Mouse (Mus musculus) splenic B cell, adult 2 months (primary cell): ENCODE results near the gene Lta.

Experiments used
- DNase-seq: peaks from one replicate; pipeline ENCODE4 v3.0.0-alpha.2; 2011; ENCODE audit warnings: low read depth, low spot score
- H3K27me3 ChIP-seq: 2 replicates; pipeline ENCODE4 v1.6.1; 2012; ENCODE audit warnings: mild to moderate bottlenecking, low read length, moderate library complexity, mixed read lengths; ENCODE audit not compliant: control insufficient read depth, poor library complexity, insufficient read depth, severe bottlenecking
- H3K36me3 ChIP-seq: 2 replicates; pipeline ENCODE4 v1.6.1; 2012; ENCODE audit warnings: mild to moderate bottlenecking, low read length, moderate library complexity, mixed read lengths; ENCODE audit not compliant: control insufficient read depth, poor library complexity, insufficient read depth, severe bottlenecking

Lta gene

DNA sequence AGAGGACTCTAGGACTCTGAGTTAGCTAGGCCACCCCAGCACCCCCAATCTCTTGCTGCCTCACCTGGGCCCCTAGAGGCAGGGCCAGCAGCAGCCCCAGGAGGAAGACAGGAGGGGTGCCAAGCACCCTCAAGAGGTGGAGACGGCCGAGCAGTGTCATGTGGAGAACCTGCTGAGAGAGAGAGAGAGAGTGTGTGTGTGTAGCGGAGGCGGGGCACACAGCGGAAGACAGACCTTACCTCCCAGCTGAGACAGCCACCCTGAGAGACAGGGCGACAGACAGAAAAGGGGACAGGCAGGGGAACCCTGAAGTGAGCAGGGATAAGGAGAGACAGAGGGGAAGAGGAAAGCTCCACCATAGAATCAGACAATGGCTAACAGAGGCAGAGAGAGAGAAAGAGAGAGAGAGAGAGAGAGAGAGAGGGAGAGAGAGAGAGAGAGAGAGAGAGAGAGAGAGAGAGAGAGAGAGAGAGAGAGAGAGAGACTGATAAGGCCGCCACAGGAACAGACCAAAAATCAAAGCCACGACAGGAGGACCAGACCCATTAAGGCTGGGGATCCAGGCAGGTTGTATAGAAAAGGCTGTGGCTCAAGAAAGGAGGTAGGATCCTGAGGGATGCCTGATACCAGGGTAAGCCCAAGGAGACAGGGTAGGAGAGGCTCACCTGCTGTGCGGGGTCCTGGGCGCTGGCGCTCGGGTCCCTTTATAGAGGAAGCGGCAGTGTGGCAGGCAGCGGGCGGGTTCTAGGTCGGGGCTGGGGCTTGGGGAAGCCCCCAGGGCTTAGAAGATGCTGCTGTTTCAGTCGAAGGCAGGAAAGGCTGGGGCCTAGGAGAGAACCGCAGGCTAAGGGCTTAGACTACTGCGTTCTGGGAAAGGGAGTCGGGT, at the start of gene Lta:
TSS of gene Lta (minus strand) at position 858 of the 886 bp plus-strand sequence.
- H3K27me3 ChIP-seq, result no peaks in the 10 kb centered on the region
- peak; percentile 82 for DNase-seq
- H3K36me3 ChIP-seq, result peaks cover 4% of the 10 kb centered on the region; the same call in 1 of the 2 replicates

DNA sequence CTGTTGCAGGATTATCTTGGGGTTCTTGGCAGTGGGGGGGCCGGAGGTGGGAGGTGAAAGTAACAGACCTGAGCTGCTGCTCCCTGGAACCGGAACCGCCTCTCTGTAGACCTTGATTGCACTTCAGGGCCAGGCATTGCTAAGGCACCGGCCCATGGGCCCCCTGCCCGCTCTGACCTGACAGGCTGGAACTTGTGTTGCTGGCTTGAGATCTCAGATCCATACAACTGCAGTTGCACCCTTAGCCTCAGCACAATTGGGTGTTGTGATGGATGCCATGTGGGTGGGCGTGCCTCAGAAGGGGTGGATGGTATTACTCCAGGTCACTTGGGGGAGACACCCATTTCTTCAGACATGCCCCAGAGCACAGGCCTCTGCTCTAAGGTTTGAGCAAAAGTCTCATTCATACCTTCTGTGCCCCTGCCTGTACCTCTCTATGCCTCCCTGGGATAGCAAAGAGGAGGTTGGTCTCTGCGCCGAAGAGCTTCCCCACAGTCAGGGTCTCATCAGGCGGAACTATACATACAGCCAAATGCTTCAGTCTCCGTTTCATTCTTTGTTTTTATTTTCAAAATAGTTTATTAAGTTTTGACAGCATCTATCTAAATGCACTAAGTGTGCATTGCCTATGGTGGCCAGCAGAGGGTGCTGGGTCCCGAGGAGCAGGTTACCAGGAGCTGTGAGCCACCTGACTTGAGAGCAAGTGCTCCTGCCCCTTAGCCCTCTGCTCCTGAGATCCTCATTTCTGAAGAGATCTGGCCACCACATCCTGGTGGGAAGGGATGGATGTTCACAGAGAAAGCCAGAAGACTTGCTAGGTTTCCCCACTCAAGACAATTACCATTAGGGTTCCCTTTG, 49.3 kb upstream of the Lta start:
- H3K27me3 ChIP-seq, result no peaks in the 10 kb centered on the region

DNA sequence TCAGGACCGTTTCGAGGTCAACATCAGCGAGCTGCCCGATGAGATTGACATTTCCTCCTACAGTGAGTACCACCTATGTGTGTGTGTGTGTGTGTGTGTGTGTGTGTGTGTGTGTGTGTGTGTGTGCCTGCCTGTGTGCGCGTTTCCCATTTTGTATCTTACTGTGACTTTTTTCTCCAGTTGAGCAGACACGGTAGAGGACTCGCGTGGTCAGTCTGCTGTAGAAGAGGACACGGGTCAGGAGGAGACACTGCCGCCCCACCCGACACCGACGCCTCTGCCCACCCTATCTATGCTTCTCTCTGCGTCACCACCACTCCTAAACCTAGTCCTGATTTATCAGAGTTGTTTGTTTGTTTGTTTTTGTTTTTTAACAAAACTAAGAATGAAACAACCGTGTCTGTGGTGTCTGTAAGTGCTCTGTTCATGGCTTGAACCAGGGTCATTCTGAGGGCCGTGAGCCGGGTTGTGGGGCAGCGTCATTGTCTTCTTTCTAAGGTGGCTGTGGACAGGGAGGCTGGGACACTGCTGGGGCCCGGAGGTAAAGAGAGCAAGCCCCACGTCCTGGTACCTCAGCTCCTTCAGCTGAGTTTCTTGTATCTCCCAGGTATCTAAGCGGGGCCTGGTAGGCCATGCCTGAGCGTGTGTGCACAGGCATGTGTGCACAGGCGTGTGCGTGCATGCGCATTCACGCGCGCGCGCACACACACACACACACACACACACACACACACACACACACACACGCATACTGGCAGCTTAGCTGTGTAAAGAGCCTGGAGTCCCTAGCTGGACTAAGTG, 48.3 kb upstream of the Lta start:
- no peak for DNase-seq
- Histone ChIP-seq H3K36me3 (peaks cover 28% of the 10 kb centered on the region), H3K27me3 (no peaks in the 10 kb centered on the region)

More for the DNA sequence above, 49.3 kb upstream of the Lta start:
- peak; percentile 82 for DNase-seq
- peaks cover 21% of the 10 kb centered on the region for H3K36me3 ChIP-seq

DNA sequence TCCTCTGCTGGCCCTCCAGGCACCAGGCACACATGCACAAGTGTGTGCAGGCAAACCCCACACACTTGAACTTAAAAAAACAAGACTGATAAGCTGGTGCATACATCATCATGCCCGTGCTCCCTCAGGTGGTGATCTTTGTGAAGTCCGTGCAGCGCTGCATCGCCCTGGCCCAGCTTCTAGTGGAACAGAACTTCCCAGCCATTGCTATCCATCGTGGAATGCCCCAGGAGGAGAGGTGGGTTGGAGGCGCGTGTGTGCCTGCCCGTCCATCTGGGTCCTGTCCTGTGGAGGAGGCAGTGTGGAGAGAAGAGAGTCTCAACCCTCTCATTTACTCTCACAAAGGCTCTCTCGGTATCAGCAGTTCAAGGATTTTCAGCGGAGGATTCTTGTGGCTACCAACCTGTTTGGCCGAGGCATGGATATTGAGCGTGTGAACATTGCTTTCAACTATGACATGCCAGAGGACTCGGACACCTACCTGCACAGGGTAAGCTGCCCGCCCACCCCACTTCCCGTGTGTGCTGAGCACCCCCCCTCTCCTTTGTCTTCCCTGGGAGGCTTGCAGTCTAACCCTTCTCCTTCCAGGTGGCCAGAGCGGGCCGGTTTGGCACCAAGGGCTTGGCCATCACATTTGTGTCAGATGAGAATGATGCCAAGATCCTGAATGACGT, 47.6 kb upstream of the Lta start:
- Histone ChIP-seq H3K36me3 (peaks cover 31% of the 10 kb centered on the region), H3K27me3 (no peaks in the 10 kb centered on the region)
- DNase-seq, result no peak

DNA sequence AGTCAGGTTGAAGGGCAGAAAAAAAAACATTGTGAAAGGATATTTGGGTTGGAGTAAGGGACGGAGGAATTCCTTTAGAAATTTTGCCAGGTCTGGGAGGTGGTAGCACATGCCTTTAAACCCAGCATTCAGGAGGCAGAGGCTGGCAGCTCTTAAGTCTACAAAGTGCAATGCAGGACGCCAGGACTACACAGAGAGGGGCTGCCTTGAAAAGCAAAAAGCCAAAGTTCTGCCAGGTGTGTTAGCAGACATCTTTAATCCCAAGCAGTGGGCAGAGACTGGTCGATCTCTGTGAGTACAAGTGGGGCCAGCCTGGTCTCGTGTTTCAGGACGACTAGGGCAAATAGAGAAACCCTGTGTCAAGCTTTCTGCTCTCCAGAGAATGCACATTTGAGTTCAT, 46.8 kb upstream of the Lta start:
- Histone ChIP-seq H3K27me3 (no peaks in the 10 kb centered on the region), H3K36me3 (peaks cover 35% of the 10 kb centered on the region)
- no peak for DNase-seq

DNA sequence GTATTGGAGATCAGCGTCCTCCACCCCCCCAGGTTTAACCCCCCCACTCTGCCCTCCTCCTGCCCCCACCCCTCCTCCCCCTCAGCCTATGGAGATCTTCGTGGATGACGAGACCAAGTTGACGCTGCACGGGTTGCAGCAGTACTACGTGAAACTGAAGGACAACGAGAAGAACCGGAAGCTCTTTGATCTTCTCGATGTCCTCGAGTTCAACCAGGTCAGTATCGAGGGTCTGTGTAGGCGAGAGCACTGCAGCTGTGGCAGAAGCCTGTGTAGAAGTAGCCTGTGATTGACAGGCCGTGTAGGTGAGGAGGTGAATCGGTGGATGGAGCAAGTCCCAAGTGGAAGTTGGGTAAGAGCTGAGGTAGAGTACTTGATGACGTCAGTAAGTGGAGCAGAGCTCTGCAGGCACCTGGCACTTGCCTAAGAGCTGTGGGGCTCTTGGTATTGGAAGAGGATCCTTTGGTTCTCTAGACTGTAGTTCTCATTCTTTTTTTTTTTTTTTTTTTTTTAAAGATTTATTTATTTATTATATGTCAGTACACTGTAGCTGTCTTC, 46.1 kb upstream of the Lta start:
- DNase-seq, result no peak
- Histone ChIP-seq H3K27me3 (no peaks in the 10 kb centered on the region), H3K36me3 (peaks cover 37% of the 10 kb centered on the region)

DNA sequence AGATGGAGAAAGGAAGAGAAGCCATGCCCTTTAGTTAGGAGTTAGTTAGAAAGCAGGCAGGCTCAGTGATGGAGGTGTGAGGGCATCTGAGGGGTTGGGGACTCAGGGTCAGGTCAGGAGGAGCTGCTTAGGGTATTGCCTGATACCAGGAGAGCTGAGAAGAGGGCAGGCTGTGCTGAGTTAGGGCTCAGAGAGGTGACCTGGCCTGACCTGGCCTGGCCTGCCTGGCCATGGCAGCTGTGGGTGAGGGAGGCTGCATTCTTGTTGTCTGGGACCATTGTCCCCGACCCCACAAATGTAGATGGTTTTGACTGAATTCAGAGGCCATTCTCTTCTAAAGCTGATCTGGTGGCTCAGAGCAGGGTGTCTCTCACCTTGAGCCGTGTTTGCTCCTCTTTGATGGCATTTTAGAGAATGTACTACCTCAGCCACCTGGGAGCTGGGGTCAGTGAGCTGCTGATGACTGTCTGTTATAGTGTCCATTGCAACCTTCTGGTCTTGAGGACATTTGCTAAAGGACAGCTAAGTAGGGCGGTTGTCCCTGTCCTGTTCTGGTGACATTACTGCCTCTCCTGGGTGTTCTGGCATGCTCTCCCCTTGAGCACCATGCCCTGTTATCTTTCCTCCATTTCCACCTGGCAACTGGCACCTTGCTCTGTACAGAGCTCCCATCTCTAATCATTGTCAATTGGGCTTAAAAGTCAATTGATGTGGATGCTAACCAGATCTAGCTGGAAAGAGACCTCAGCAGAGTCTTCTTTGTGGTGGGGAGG, 45.4 kb upstream of the Lta start:
- Histone ChIP-seq H3K36me3 (peaks cover 37% of the 10 kb centered on the region), H3K27me3 (no peaks in the 10 kb centered on the region)
- no peak for DNase-seq

DNA sequence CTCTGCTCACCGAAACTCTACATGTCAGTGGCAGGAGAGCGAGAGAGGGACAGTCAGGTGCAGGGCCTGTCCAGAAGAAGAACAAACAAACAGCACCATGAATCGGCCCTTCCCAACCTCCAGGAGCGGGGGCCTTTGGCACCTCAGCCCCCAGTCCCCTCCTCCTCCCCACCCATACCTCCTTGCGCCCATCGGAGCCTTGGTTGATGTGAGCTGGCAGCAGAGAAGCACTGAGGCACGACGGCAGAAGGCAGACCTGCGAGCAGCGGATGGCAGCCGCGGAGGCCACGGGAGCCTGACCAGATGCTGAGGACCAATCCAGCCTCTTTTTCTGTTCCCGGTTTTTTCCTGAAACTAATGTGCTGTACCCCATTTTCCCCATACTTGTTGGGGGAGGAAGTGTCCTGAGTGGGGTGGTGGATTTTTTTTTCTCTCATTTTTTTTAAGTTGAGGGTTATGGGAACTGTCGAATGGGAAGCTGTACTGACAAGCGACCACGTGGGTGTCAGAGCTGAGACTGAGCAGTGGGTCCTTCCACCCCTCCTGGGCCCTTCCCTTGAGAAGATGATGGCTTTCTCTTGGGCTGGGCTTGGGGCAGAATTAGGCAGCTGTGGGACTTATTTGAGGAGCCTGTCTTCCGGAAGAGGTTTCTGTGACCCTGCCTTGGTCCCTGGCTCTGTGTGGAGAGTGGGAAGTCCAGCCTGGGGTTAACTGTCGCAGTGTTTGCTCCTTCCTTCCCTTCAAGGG, 44.5 kb upstream of the Lta start:
- H3K27me3 ChIP-seq, result no peaks in the 10 kb centered on the region
- no peak for DNase-seq
- peaks cover 44% of the 10 kb centered on the region for H3K36me3 ChIP-seq

DNA sequence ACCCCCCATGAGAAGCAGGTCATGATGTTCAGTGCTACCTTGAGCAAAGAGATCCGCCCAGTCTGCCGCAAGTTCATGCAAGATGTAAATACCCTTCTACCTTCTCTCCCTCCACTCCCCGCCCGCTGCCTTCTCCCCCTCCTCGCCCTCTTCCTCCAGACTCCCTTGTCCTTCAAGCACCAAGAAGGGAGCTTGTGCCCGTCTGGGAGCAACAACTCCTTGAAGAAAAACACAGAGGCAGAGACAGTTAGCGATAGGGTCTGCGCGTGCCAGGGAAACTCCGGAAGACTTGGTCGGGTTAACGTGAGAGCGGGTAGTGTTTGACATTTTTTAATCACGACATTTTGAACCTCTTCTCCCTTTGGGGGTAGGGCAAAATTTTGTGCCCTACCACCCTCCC, 43.8 kb upstream of the Lta start:
- Histone ChIP-seq H3K27me3 (no peaks in the 10 kb centered on the region), H3K36me3 (peaks cover 46% of the 10 kb centered on the region)
- no peak for DNase-seq

DNA sequence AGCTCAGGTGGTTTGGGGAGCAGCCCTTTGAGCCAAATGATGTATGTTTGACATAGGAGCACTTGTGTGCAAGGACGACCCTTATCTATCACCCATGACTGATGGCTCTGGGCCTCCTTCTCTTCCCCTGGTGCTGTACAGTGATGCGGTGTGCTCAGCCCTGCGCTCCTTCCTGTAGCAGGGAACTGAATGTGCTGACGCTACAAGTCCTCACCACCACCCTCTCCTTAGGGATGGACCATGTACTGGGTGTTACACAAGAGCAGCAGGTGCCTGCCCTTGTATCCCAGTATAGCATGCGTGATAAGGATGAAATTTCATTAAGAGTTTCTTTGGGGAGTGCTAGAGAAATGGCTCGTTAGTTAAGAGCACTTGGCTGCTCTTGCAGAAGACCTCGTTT, 42.0 kb upstream of the Lta start:
- Histone ChIP-seq H3K36me3 (peaks cover 37% of the 10 kb centered on the region), H3K27me3 (no peaks in the 10 kb centered on the region)
- no peak for DNase-seq

DNA sequence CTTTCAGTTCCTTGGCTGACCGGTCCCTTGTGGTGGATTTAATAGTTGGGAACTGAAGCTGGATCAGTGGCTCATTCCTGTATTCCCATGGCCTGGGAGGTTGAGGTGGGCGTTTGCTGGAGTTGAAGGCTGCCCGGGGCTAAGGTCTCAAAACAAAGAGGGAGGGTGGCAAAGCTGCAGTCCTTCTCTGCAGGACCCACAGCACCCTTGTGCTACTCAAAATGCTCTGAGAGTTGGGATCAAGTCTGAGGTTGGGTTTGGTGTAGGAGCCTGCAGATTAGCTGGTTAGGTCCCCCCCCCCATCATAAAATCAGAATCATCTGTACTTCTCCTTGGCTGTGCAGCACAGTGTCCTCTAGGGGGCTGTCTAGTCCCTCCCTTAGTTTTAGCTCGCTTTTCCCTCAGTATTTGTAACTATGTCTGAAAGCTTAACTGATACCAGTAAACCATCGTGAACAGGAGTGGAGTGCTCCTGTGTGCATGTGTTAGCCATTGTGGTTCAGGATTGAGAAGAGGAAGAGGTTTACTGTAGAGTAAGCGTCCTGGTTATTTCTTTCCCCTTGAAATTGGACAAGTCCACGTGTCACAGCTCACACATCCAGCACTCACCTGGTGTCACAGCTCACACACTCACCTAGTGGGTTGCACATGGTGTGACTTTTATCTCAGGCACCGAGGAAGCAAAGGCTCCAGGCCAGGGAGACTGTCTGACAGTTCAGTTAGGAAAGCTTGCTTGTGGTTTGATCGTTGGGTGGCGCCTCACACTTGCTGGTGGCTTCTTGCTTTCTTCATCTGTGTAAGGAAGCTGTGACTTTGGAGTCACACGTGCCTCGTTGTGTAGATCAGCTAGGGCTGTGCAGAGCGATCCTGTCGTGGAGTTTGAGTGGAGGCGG, 40.8 kb upstream of the Lta start:
- peak; percentile 77 for DNase-seq
- Histone ChIP-seq H3K27me3 (no peaks in the 10 kb centered on the region), H3K36me3 (peaks cover 36% of the 10 kb centered on the region)

DNA sequence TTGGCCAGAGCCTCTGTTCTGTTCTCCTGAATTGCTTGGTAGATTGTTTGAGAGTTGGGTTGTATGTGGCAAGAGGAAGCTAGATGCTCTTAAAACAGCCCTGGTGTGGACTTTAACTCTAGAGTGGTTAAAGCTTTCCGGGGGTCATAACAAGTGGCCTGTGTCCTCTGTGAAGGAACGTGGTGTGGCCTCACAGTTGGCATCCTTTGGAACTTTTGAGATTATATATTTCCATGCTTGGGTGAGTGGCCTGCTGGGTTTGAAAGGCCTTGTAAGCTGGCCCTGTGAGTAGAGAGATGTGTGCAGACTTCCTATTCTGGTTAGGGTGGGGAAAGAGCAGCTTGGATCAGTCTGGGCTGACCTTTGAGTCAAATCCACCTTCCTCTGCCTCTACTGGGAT, 39.8 kb upstream of the Lta start:
- peaks cover 33% of the 10 kb centered on the region for H3K36me3 ChIP-seq
- DNase-seq, result no peak
- H3K27me3 ChIP-seq, result no peaks in the 10 kb centered on the region
